Mouse (Mus musculus) ES-E14 (cell line): Measurements from ENCODE around the gene Hnf1b.

Experiments used
- CHD2 ChIP-seq: IDR thresholded peaks from 2 replicates; pipeline ENCODE4 v1.6.1; 2014; ENCODE audit warnings: mild to moderate bottlenecking, low read depth, low read length, inconsistent platforms
- ZNF384 ChIP-seq: IDR thresholded peaks from 2 replicates; pipeline ENCODE4 v1.6.1; 2012; ENCODE audit warnings: low read depth, low read length, inconsistent platforms

DNA sequence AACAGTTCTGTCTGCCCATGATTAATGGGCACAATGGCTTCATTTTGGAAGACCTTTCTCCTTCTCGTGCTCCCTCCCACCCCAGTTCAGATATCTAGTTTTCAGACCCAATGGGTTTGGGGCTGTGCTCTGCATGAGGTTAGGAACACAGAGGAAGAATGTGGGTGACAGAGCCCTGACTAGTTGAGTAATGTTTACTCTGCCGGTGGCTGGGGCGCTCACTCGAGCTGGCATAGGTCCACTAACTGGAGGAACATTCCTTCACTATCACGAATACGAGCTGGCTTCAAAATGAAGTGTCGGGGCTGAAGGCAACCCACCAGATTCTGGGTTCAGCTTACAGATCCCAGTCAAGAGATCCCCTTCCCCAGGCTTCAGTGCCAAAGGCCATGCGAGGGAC is 27.9 kb downstream of the Hnf1b start:
- TF ChIP-seq CHD2 (no peak), ZNF384 (no peak)
